Mouse (Mus musculus): Measurements from ENCODE around the gene Zfp128. TPM values are rescaled to one million over a fixed set of nuclear protein-coding genes. Genes with fewer than 3 reads are reported as not detected.
"Not testable (repeated sequence)": the region's sequence is repeated elsewhere in the genome, so short reads cannot be mapped to it uniquely, and the experiment has no call there.

Gene Zfp128
- 3.1 and 3.3 TPM in 2 replicates for polyA plus RNA-seq (2015; fragmentation: Nextera tagmentation; extraction: Ambion mirVana)

- H3K9ac ChIP-seq = peak within 1 kb of the TSS; percentile 66
- H3K27ac ChIP-seq = peak within 1 kb of the TSS; percentile 13; the same call in 1 of the 2 replicates
- H3K9me3 ChIP-seq = no peaks in the 10 kb centered on the region
- peak; percentile 100 for ATAC-seq
- WGBS = under 1% methylated on average over 35 of the region's 35 CpGs
- peak within 1 kb of the TSS; percentile 68 for H3K4me3 ChIP-seq (replicated peaks)
- peaks cover 5% of the 10 kb centered on the region; the same call in 1 of the 2 replicates for H3K4me1 ChIP-seq (replicated peaks)
- H3K36me3 ChIP-seq = peaks cover 6% of the 10 kb centered on the region; the same call in 1 of the 2 replicates
- peak within 1 kb of the TSS; percentile 84 for H3K4me2 ChIP-seq (replicated peaks)
- no peaks in the 10 kb centered on the region for H3K27me3 ChIP-seq (replicated peaks)
These were observed at the start of gene Zfp128 for GRCm38 (mm10) chr7:12880911-12881660. Gene Zfp128, plus strand, starts transcription at chr7:12881177.

DNA sequence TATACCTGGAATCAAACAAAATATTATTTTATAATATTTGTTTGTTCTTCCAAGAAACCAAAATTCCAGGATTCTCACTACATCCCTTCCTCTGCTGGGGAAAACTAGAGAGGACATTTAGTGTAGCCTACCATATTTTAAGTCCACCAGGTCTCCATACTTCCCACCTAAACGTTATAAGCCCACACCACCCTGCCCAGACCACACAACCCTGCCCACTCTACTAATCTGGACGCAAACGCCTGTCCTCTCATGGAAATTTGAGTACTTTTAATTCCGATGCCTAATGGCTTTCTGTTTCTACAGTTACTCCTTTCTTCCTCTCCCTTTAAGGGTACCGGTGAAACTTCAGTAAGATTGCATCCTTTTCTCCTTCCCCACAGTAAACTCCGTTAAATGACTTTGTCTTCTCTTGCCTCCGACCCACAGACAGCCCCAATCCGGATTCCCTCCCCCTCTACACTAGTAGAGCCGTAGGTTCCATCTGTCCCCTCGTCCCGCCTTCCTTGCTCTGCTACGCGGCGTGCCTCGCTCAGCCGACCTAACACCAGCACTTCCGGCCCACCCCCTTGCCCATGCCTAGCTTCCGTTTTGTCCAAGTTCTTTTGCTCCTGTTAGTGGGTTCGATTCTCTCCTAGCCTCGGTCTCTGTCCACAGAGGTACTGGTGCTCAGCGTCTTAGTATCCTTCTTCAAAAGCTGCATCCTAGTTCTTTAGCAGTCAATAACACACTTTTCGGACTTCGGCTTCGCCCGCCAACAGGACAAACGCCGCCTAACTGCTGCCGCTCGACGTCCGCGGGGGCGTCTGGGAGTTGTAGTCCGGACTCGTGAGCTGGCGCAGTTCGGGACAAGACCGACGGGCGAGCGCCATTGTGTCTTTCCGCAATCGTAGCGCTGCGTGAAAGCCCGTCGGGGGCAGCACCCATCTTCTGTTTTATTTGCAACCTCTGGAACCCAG is 46.5 kb upstream of the Zfp128 start, which contains the start of gene Zfp110:
Gene Zfp110, plus strand, starts transcription at position 600 of the 959 bp plus-strand sequence.
- Histone ChIP-seq H3K9me3 (0 out of 2 replicates have a peak, but pooled peaks cover 3% of the 10 kb centered on the region), H3K27me3 (replicated peaks) (no peaks in the 10 kb centered on the region), H3K9ac (peak within 1 kb of the TSS; percentile 59), H3K4me1 (replicated peaks) (no peaks in the 10 kb centered on the region), H3K4me2 (replicated peaks) (peak within 1 kb of the TSS; percentile 57), H3K4me3 (replicated peaks) (peak within 1 kb of the TSS; percentile 58), H3K36me3 (peaks cover 24% of the 10 kb centered on the region), H3K27ac (peak within 1 kb of the TSS; percentile 42; the same call in 1 of the 2 replicates)
- peak; percentile 99 for ATAC-seq
- WGBS = 2% methylated on average over 47 of the region's 47 CpGs

DNA sequence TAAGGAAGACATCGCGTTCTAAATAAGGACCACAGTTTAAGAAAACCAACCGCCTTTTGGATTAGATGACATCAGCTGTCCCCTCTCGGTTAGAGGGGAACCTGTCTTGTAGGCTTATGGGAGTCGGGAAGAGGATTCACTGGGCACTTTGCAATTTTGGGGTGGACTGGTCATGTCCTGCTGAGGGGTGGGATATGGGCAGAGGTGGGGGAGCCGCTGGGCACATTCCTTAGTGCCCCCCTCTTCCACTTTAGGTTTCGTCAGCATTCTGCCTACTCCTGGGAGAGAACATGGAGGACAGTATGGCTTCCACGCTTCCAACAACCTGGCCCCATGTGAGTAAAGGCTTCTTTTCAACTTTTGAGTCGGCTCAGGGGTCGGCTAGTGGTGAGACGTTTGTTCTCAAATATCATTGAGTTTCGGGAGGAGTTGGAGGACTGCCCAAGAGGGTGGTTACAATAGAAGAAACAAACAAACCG is 45.7 kb upstream of the Zfp128 start:
- Histone ChIP-seq H3K4me3 (replicated peaks) (peak overlapping the region; percentile 58), H3K9me3 (0 out of 2 replicates have a peak, but pooled peaks cover 3% of the 10 kb centered on the region), H3K9ac (peak overlapping the region; percentile 59), H3K27me3 (replicated peaks) (no peaks in the 10 kb centered on the region), H3K36me3 (peaks cover 30% of the 10 kb centered on the region), H3K4me2 (replicated peaks) (peak overlapping the region; percentile 57), H3K4me1 (replicated peaks) (no peaks in the 10 kb centered on the region), H3K27ac (0 out of 2 replicates have a peak overlapping the region, but pooled peaks have one; percentile 42)
- ATAC-seq = peak; percentile 56; the same call in 1 of the 2 replicates
- WGBS = 38% methylated on average over 13 of the region's 13 CpGs

DNA sequence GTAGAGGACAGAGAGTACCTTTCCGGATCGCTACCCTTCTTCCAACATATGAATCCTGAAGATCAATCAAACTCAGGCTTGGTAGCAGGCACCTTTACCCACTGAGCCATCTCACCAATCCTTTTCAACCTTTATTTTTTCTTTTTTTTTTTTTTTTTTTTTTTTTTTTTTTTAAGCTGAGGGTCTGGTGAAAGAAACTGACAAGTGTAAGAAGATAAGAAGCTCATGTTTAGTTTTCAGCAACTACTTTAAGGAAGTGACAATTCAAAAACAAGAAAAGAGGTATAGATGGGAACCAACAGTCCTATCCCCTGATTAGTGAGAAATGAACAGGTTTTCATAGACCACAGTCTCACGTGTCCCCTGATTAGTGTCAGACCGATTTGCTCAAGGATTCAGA is 45.2 kb upstream of the Zfp128 start:
- 94% methylated on average over 4 of the region's 4 CpGs for WGBS
- Histone ChIP-seq H3K9me3 (0 out of 2 replicates have a peak, but pooled peaks cover 3% of the 10 kb centered on the region), H3K4me2 (replicated peaks) (peak overlapping the region; percentile 57), H3K9ac (no peak overlapping the region), H3K4me3 (replicated peaks) (peak overlapping the region; percentile 58), H3K27ac (no peak overlapping the region), H3K27me3 (replicated peaks) (no peaks in the 10 kb centered on the region), H3K36me3 (peaks cover 33% of the 10 kb centered on the region), H3K4me1 (replicated peaks) (no peaks in the 10 kb centered on the region)
- ATAC-seq = no peak

DNA sequence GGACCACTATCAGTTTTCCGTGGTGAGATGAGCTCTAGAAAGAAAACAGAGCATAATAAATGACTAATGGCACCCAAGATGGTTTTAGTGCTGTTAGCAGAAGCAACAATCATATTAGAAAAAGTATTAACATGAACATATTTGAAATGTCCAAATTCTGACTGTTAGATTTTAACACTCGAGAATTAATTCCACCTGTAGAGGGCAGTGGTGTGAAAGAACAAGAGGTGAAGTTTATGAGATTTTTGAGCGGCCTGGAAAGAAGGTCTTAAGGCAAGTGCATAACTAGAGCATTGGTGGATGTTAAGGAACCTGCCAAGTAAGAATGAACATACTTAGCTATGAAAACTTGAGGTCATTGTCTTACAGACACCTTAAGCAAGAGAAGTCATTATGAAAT is 6.7 kb upstream of the Zfp128 start:
- WGBS = 20% methylated on average over 3 of the region's 3 CpGs

GRCm38 (mm10) chr7:12880036-12880435 is 941 bp upstream of the Zfp128 start:
- H3K4me1 ChIP-seq (replicated peaks) = peaks cover 5% of the 10 kb centered on the region; the same call in 1 of the 2 replicates
- H3K4me2 ChIP-seq (replicated peaks) = no peak overlapping the region
- no peak overlapping the region for H3K9ac ChIP-seq
- no peaks in the 10 kb centered on the region for H3K36me3 ChIP-seq
- ATAC-seq = no peak
- H3K27me3 ChIP-seq (replicated peaks) = no peaks in the 10 kb centered on the region
- no peak overlapping the region for H3K4me3 ChIP-seq (replicated peaks)
- no peak overlapping the region for H3K27ac ChIP-seq
- H3K9me3 ChIP-seq = no peaks in the 10 kb centered on the region

More for the DNA sequence above, 6.7 kb upstream of the Zfp128 start:
- no peak for ATAC-seq
- Histone ChIP-seq H3K4me3 (replicated peaks) (no peak overlapping the region), H3K27ac (no peak overlapping the region), H3K9me3 (no peaks in the 10 kb centered on the region; the same call in 1 of the 2 replicates), H3K9ac (no peak overlapping the region), H3K27me3 (replicated peaks) (no peaks in the 10 kb centered on the region), H3K4me1 (replicated peaks) (no peaks in the 10 kb centered on the region), H3K4me2 (replicated peaks) (no peak overlapping the region), H3K36me3 (no peaks in the 10 kb centered on the region)

DNA sequence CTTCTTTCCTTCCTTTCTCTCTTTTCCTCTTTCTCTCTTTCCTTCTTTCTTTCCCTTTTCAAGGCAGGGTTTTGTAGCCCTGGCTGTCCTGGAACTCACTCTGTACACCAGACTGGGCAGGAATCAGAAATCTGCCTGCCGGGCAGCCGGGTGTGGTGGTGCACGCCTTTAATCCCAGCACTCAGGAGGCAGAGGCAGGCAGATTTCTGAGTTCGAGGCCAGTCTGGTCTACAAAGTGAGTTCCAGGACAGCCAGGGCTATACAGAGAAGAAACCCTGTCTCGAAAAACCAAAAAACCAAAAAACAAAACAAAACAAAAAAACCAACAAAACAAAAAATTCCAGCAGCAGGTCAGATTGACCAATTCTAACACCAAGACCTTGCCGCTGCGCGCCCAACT is 480 bp upstream of the Zfp128 start:
- H3K9ac ChIP-seq; H3K4me1 ChIP-seq (replicated peaks); H3K9me3 ChIP-seq; H3K27ac ChIP-seq; H3K36me3 ChIP-seq; H3K27me3 ChIP-seq (replicated peaks): not testable (repeated sequence)
- 43% methylated on average over 8 of the region's 8 CpGs for WGBS
- peak overlapping the region; percentile 84 for H3K4me2 ChIP-seq (replicated peaks)
- peak; percentile 20 for ATAC-seq
- peak overlapping the region; percentile 68 for H3K4me3 ChIP-seq (replicated peaks)

DNA sequence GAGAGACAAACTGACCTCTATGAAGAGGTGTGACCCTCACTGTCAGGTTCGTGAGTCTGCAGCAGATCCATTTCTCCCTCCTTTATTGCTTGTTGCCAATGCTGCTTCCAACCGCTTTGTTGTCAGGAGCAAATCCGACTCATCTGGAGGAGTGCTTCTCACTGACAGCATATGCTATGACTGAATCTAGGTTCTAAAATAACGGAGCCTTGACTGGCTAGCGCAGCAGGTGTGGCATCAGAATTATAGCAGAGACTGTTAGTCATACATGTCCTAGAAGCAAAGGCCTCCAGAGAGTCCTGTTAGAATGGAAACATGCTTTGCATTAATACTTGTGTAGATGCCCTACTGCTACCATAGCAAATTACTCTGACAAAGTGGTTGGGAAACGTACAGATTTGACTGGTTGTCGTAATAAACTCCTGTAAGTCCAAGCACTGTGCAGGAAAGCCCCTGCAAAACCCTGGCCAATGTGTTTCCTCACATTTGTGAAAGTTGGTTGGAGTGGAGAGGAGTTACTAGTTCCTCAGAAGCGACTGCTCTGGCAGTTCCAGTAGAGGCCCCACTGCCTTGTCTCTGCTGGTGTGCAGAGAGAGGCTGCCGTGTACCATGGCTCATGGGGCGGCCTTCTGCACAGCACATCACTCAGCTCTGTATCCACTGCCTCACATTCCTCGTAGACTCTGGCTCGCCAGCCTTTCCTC is 5.7 kb downstream of the Zfp128 start:
- no peak for ATAC-seq
- 90% methylated on average over 12 of the region's 12 CpGs for WGBS

DNA sequence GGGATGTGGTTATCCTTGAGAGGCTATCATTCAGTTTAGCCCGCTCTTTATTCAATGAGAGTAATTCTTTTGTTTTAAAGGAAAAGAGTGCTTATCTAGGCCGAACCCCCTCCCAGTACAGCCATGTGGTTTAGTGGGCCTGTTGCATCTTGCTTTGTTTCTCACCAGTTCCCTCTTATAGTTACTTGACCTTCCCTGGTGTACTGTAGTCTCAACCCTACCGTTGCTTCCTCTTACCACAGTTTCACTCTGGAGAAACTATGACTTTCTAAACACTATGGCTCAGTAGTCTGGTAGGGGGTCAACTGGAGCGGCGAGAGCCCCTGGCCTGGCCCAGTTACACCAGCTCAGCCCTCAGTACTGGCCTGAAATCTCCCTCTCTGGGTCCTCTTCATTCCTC is 6.6 kb downstream of the Zfp128 start:
- Histone ChIP-seq H3K36me3 (peaks cover 29% of the 10 kb centered on the region), H3K27me3 (replicated peaks) (no peaks in the 10 kb centered on the region)
- no peak for ATAC-seq

More for the DNA sequence above, 5.7 kb downstream of the Zfp128 start:
- Histone ChIP-seq H3K27ac (no peak overlapping the region), H3K4me1 (replicated peaks) (peaks cover 2% of the 10 kb centered on the region; the same call in 1 of the 2 replicates), H3K4me2 (replicated peaks) (no peak overlapping the region), H3K9me3 (no peaks in the 10 kb centered on the region), H3K27me3 (replicated peaks) (no peaks in the 10 kb centered on the region), H3K9ac (no peak overlapping the region), H3K4me3 (replicated peaks) (no peak overlapping the region), H3K36me3 (peaks cover 29% of the 10 kb centered on the region)

DNA sequence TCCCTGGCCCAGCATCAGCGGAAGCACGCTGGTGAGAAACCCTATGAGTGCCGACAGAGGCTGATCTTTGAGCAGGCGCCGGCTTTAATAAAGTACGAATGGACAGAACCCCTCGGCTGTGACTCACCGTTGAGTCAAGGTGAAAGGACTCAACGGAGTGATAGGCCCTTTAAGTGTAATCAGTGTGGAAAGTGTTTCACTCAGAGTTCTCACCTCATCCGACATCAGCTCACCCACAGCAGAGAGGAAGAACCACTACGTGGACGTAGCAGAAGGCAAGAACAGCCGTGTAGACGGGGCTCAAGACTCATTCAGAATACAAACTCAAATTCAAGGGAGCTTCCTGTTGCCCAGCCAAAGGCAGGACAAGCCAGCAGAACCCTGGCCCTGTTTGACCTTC is 10.0 kb downstream of the Zfp128 start:
- no peak for ATAC-seq
- no peaks in the 10 kb centered on the region for H3K9me3 ChIP-seq
- H3K9ac ChIP-seq = no peak overlapping the region
- no peaks in the 10 kb centered on the region for H3K27me3 ChIP-seq (replicated peaks)
- H3K36me3 ChIP-seq = peaks cover 24% of the 10 kb centered on the region
- no peak overlapping the region for H3K27ac ChIP-seq
- WGBS = 88% methylated on average over 14 of the region's 14 CpGs
- H3K4me2 ChIP-seq (replicated peaks) = no peak overlapping the region
- H3K4me3 ChIP-seq (replicated peaks) = no peak overlapping the region
- H3K4me1 ChIP-seq (replicated peaks) = no peaks in the 10 kb centered on the region

More for the DNA sequence above, 6.6 kb downstream of the Zfp128 start:
- H3K4me3 ChIP-seq (replicated peaks) = no peak overlapping the region
- no peak overlapping the region for H3K4me2 ChIP-seq (replicated peaks)
- WGBS = 90% methylated on average over 5 of the region's 5 CpGs
- H3K4me1 ChIP-seq (replicated peaks) = no peaks in the 10 kb centered on the region
- no peak overlapping the region for H3K9ac ChIP-seq
- no peak overlapping the region for H3K27ac ChIP-seq
- H3K9me3 ChIP-seq = no peaks in the 10 kb centered on the region

GRCm38 (mm10) chr7:12891334-12891733 is 10.4 kb downstream of the Zfp128 start:
- WGBS = 82% methylated on average over 1 of the region's 1 CpGs
- Histone ChIP-seq H3K9ac (no peak overlapping the region), H3K36me3 (peaks cover 20% of the 10 kb centered on the region), H3K9me3 (no peaks in the 10 kb centered on the region), H3K27me3 (replicated peaks) (no peaks in the 10 kb centered on the region), H3K4me2 (replicated peaks) (no peak overlapping the region), H3K27ac (no peak overlapping the region), H3K4me3 (replicated peaks) (no peak overlapping the region), H3K4me1 (replicated peaks) (no peaks in the 10 kb centered on the region)
- ATAC-seq = no peak
